Mouse (Mus musculus) hindbrain, embryonic 16.5 days (tissue): ENCODE measurements around the gene Gm20696. TPM values are rescaled to one million over a fixed set of nuclear protein-coding genes. Genes with fewer than 3 reads are reported as not detected.
A peak's percentile ranks its signal among the peaks of the same experiment; 100 is the strongest.

Source experiments
- ATAC-seq: fragments of 200-750 bp; cut with Nextera tagmentation; 2 replicates; pipeline ENCODE4 v1.8.0; 2017; ENCODE audit warnings: moderate TSS enrichment, moderate library complexity
- H3K27ac ChIP-seq: fragments of 300-500 bp; sonication (generic); 2 replicates; pipeline ENCODE4 v1.5.1; 2014; ENCODE audit warnings: low read depth, mild to moderate bottlenecking, control low read depth, low read length, moderate library complexity
- H3K27me3 ChIP-seq: fragments of 300-500 bp; sonication (generic); replicated peaks from 2 replicates; pipeline ENCODE4 v1.6.1; 2014; ENCODE audit warnings: low read length; ENCODE audit not compliant: control insufficient read depth, insufficient read depth
- H3K36me3 ChIP-seq: fragments of 300-500 bp; sonication (generic); 2 replicates; pipeline ENCODE4 v1.6.1; 2014; ENCODE audit warnings: mild to moderate bottlenecking, low read length, moderate library complexity, mixed read lengths; ENCODE audit not compliant: control insufficient read depth, insufficient read depth
- H3K4me1 ChIP-seq: fragments of 300-500 bp; sonication (generic); 2 replicates; pipeline ENCODE4 v1.6.1; 2014; ENCODE audit warnings: low read depth, low read length; ENCODE audit not compliant: control insufficient read depth, insufficient read depth
- H3K4me2 ChIP-seq: fragments of 300-500 bp; sonication (generic); 2 replicates; pipeline ENCODE4 v1.6.1; 2014; ENCODE audit warnings: mild to moderate bottlenecking, low read length, control low read depth, moderate library complexity
- H3K4me3 ChIP-seq: fragments of 300-500 bp; sonication (generic); 2 replicates; pipeline ENCODE4 v1.5.1; 2014; ENCODE audit warnings: mild to moderate bottlenecking, low read length, control low read depth, moderate library complexity
- H3K9ac ChIP-seq: fragments of 300-500 bp; sonication (generic); 2 replicates; pipeline ENCODE4 v1.6.1; 2014; ENCODE audit warnings: low read depth, mild to moderate bottlenecking, control low read depth, low read length, moderate library complexity
- H3K9me3 ChIP-seq: fragments of 300-500 bp; sonication (generic); 2 replicates; pipeline ENCODE4 v1.6.1; 2014; ENCODE audit warnings: mild to moderate bottlenecking, low read length, moderate library complexity; ENCODE audit not compliant: control insufficient read depth
- WGBS: fragments of 180-500 bp; shearing (Covaris S2); extraction: QIAGEN DNeasy Blood & Tissue Kit; methylation state at CpG from one replicate; pipeline ENCODE4 v1.1.7; 2014; 5-methylcytosine and 5-hydroxymethylcytosine counted together
- polyA plus RNA-seq: library from polyadenylated mRNA; unstranded; fragments of >200 nt; fragmentation: Nextera tagmentation; extraction: Ambion mirVana; gene quantifications from 2 replicates; pipeline ENCODE4 v1.2.1, GENCODE M21; 2015

The Gm20696 gene
- 1.8 and 1.9 TPM in 2 replicates for polyA plus RNA-seq

GRCm38 (mm10) chr6:99666318-99667171 is at the start of gene Gm20696, which contains the start of gene Eif4e3:
TSS of gene Gm20696 (minus strand) at chr6:99666797.
TSS of gene Eif4e3 (minus strand) at chr6:99666771.
- WGBS, result under 1% methylated on average over 44 of the region's 75 CpGs
- H3K27ac ChIP-seq, result peak within 1 kb of the TSS; percentile 76
- no peaks in the 10 kb centered on the region for H3K9me3 ChIP-seq
- H3K4me2 ChIP-seq, result peak within 1 kb of the TSS; percentile 91
- H3K4me3 ChIP-seq, result peak within 1 kb of the TSS; percentile 70
- peak within 1 kb of the TSS; percentile 80 for H3K9ac ChIP-seq
- ATAC-seq, result peak; percentile 67
- no peaks in the 10 kb centered on the region for H3K36me3 ChIP-seq
- H3K4me1 ChIP-seq, result peaks cover 28% of the 10 kb centered on the region
- H3K27me3 ChIP-seq, result no peaks in the 10 kb centered on the region

GRCm38 (mm10) chr6:99715913-99716312 is 49.3 kb upstream of the Gm20696 start:
- WGBS, result 72% methylated on average over 6 of the region's 6 CpGs
- no peaks in the 10 kb centered on the region for H3K4me1 ChIP-seq
- 0 out of 2 replicates have a peak, but pooled peaks cover 2% of the 10 kb centered on the region for H3K27me3 ChIP-seq
- H3K4me3 ChIP-seq, result no peak overlapping the region
- H3K9me3 ChIP-seq, result no peaks in the 10 kb centered on the region
- H3K4me2 ChIP-seq, result no peak overlapping the region
- ATAC-seq, result no peak
- no peaks in the 10 kb centered on the region for H3K36me3 ChIP-seq
- no peak overlapping the region for H3K27ac ChIP-seq
- no peak overlapping the region for H3K9ac ChIP-seq

- no peak overlapping the region for H3K4me3 ChIP-seq
- WGBS, result 76% methylated on average over 6 of the region's 6 CpGs
Observed at GRCm38 (mm10) chr6:99715191-99715590, 48.6 kb upstream of the Gm20696 start.

DNA sequence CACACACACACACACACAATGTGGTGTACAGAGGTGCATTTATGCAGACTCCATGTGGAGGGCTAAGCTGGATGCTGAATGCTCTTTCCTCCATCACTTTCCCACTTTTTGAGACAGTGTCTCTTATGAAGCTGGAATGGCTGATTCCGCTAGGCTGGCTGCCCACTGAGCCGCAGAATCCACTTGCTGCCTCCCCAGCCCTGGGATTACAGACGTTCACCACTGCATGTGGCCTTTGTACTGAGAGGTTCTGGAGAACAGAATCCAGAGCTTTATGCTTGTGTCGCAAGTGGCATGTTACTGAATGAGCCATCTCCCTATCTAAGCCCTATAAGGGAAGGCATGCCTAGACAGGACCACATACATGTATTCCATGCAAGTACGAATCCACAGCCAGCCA is 46.7 kb upstream of the Gm20696 start:
- no peak overlapping the region for H3K9ac ChIP-seq
- 0 out of 2 replicates have a peak, but pooled peaks cover 2% of the 10 kb centered on the region for H3K27me3 ChIP-seq
- H3K4me2 ChIP-seq, result no peak overlapping the region
- no peaks in the 10 kb centered on the region for H3K9me3 ChIP-seq
- no peaks in the 10 kb centered on the region for H3K36me3 ChIP-seq
- H3K4me1 ChIP-seq, result no peaks in the 10 kb centered on the region
- H3K27ac ChIP-seq, result no peak overlapping the region
- ATAC-seq, result no peak
- H3K4me3 ChIP-seq, result no peak overlapping the region
- WGBS, result 81% methylated on average over 5 of the region's 5 CpGs

More at GRCm38 (mm10) chr6:99715191-99715590, 48.6 kb upstream of the Gm20696 start:
- no peak overlapping the region for H3K27ac ChIP-seq
- no peaks in the 10 kb centered on the region for H3K36me3 ChIP-seq
- no peaks in the 10 kb centered on the region for H3K9me3 ChIP-seq
- H3K4me2 ChIP-seq, result no peak overlapping the region
- H3K27me3 ChIP-seq, result 0 out of 2 replicates have a peak, but pooled peaks cover 2% of the 10 kb centered on the region
- no peak overlapping the region for H3K9ac ChIP-seq
- no peaks in the 10 kb centered on the region for H3K4me1 ChIP-seq
- ATAC-seq, result no peak

GRCm38 (mm10) chr6:99711576-99712101 is 45.0 kb upstream of the Gm20696 start:
- H3K4me3 ChIP-seq, result no peak overlapping the region
- H3K9me3 ChIP-seq, result no peaks in the 10 kb centered on the region
- no peaks in the 10 kb centered on the region for H3K36me3 ChIP-seq
- H3K4me1 ChIP-seq, result no peaks in the 10 kb centered on the region
- ATAC-seq, result no peak
- no peak overlapping the region for H3K27ac ChIP-seq
- no peak overlapping the region for H3K9ac ChIP-seq
- 80% methylated on average over 11 of the region's 11 CpGs for WGBS
- H3K27me3 ChIP-seq, result 0 out of 2 replicates have a peak, but pooled peaks cover 2% of the 10 kb centered on the region
- H3K4me2 ChIP-seq, result no peak overlapping the region

DNA sequence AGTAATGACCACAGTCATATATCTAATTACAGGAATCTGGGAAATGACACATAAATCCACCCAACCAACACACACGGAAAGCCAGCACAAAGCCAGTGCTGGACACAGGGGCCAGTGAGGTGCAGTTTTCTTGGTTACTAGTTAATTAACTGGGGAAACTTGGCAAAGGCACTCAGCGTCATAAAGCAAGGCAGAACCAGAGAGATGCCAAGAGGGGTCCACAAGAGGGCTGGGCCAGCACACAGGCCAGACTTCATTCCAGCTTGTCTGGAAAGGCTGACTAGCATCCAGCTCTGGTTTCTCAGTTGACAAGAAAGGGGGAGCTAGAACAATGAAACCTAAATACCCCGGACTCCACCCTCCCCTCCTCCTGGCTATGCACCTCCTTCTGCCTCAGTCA is 33.9 kb upstream of the Gm20696 start:
- Histone ChIP-seq H3K36me3 (no peaks in the 10 kb centered on the region), H3K9me3 (no peaks in the 10 kb centered on the region), H3K4me3 (no peak overlapping the region), H3K4me1 (no peaks in the 10 kb centered on the region), H3K27ac (no peak overlapping the region), H3K27me3 (no peaks in the 10 kb centered on the region), H3K9ac (no peak overlapping the region), H3K4me2 (no peak overlapping the region)
- peak; percentile 50 for ATAC-seq
- 50% methylated on average over 3 of the region's 3 CpGs for WGBS

GRCm38 (mm10) chr6:99692916-99693841 is 26.6 kb upstream of the Gm20696 start:
- under 1% methylated on average over 109 of the region's 110 CpGs for WGBS
- Histone ChIP-seq H3K27me3 (peaks cover 6% of the 10 kb centered on the region), H3K4me2 (peak overlapping the region; percentile 74), H3K36me3 (no peaks in the 10 kb centered on the region), H3K4me3 (peak overlapping the region; percentile 88), H3K9ac (peak overlapping the region; percentile 96), H3K9me3 (no peaks in the 10 kb centered on the region), H3K4me1 (peaks cover 25% of the 10 kb centered on the region), H3K27ac (peak overlapping the region; percentile 92)
- ATAC-seq, result peak; percentile 31

DNA sequence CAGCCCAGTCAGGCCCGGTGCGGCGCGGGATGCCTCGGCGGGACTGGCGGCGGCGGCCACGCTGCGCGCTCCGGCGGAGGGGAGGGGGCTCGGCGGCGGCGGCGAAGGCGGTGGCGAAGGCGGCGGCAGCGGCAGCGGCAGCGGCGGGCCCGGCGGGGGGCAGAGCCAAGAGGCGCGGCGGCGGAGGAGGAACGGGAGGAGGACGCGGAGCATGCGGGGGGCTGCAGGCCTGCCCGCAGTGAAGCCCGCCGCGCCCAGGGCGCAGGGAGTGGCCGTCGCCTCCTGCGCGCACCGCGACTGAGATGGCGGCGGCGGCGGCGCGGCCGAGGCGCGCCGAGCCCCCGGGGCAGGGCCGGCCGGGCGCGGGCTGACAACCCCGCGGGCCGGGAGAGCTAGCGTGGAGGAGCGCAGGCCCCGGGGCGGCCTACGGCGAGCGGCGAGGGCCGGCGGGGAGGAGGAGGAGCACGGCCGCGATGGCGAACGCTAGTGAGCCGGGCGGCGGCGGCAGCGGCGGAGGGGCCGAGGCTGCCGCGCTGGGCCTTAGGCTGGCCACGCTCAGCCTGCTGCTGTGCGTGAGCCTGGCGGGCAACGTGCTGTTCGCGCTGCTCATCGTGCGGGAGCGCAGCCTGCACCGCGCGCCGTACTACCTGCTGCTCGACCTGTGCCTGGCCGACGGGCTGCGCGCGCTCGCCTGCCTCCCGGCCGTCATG is 25.8 kb upstream of the Gm20696 start, which contains the start of gene Gpr27:
Gene Gpr27 (plus strand): TSS at position 474 of the 710 bp plus-strand sequence.
- WGBS, result under 1% methylated on average over 73 of the region's 112 CpGs
- no peaks in the 10 kb centered on the region for H3K9me3 ChIP-seq
- peaks cover 25% of the 10 kb centered on the region for H3K4me1 ChIP-seq
- peak within 1 kb of the TSS; percentile 88 for H3K4me3 ChIP-seq
- ATAC-seq, result peak; percentile 84
- H3K27ac ChIP-seq, result peak within 1 kb of the TSS; percentile 92
- H3K4me2 ChIP-seq, result peak within 1 kb of the TSS; percentile 74
- no peaks in the 10 kb centered on the region for H3K36me3 ChIP-seq
- peak within 1 kb of the TSS; percentile 96 for H3K9ac ChIP-seq
- H3K27me3 ChIP-seq, result peaks cover 6% of the 10 kb centered on the region
